Mouse (Mus musculus): ENCODE measurements around the gene Wdr11.

The Wdr11 gene

DNA sequence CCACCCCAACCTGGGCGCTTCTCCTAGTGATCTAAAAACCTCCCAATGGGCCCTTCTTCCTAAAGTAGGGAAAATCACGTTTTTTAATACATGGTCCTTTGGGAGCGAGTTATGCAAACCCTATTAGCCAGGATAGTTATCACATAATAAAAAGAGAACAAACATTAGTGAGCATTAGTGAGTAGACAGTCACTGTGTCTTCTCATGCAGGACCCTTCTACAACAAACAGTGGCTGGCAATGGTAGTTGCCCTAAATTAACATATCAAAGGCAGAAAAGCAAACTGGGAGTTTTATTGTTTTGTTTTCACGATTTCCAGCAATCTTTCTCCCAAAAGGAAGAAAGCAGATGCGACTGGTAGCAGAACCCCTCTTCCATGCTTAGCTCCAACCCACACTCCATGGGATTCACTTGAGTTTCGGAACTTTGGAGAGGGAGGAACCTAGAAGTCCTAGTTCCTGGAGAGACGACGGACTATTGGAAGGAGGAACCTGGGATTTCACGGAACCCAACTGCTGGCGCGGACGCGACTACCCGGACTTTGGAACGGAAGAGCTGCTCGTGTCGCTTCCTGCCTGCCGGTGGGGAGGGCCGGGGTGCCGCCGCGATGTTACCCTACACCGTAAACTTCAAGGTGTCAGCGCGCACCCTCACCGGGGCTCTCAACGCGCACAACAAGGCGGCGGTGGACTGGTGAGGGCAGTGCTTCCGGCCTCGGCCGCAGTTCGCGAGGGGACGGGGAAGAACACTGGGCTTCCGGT, at the start of gene Wdr11:
TSS of gene Wdr11 (plus strand) at position 493 of the 761 bp plus-strand sequence.
- DNase-seq (ENCODE audit: low read depth in 1 of 2, low spot score in 2 of 2): peak; percentile 16 to 43

DNA sequence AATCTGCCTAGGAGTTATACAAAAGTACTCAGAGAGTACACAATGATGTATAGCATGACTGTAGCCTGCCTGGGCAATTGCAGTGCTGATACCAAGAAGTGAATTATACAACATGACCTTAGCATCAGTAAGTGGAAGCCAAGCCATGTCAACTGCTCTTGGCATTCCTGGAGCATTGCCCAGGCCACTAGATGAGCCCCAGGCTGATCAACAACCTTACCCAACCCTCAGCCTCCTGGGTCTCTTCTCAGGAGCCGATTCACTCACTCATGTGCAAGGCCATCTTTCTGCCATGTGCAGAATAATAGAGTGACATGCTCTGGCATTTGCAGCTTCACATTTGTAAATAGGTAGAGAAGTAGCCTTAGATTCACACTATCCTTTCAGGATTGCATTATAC, 24.1 kb upstream of the Wdr11 start:
- DNase-seq (ENCODE audit: low read depth in 1 of 2, low spot score in 2 of 2): no peak

DNA sequence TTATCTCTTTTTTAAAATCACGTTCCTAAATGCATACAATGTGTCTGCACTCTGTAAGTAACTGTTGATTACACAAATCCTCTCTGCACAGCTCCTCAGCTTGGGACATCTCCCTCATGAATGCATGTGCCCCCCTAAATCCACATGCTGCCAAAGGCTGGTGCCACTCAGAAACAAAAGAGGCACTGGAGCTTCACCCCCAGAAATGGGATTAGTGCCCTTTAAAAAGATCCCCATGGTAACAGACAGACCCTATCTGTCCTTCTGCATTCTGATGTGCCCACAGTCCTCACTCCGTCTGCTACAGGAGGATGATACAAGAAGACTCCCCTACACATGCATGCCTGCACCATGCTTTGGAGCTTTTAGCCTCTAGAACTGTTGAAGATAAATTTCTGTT, 23.3 kb upstream of the Wdr11 start:
- DNase-seq (ENCODE audit: low read depth in 1 of 2, low spot score in 2 of 2): no peak

DNA sequence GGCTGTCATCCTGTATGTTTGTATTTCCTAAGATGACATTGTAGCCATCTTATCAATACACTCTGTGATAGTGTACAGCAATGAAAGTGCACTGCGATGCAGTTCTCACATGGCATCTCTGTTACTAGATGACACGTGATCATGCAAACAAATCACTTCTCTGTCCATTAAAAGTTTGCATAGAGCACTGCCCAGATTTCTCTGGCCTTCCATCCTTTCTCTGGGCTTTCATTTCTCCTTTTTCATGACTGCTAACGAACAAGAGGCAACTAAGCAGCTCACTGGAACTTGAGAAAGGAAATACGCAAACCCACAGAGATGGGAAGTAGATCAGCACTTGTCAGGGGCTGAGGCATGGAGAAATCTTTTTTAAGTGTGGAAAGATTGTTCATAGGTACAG, 17.2 kb upstream of the Wdr11 start:
- DNase-seq (ENCODE audit: low read depth in 1 of 2, low spot score in 2 of 2): peak; percentile 2 to 9

DNA sequence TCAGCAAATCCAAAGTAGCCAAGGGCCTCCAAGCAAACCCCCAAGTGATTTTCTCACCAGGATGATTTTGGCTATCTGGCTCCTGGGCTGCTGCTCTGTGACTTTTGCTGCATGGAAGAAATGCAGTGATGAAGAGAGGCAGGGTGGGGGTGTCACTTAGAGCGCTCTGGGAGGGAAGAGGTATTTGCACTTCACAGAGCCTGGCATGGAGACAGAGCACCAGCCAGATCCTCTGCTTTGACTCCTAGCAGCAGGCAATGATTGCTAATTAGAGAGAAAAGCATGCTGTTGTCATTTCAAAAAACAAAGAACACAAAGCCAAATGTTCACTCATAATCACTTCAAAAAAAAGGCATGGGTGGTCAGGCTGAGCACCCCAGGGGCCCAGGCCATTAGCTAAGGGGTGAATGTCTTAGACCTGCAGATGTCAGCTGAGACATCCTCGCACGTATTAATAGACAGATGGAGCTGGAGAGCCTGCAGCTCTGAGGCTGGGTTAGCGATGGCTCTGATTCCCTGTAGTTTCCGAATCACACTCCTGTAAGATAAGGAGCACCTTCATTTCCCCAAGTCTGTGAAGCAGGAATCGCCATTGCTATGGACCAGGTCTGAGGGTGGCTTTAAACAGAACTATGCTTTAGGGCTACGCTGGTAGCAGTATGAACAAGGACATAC, 16.4 kb upstream of the Wdr11 start:
- no peak for DNase-seq (ENCODE audit: low read depth in 1 of 2, low spot score in 2 of 2)

DNA sequence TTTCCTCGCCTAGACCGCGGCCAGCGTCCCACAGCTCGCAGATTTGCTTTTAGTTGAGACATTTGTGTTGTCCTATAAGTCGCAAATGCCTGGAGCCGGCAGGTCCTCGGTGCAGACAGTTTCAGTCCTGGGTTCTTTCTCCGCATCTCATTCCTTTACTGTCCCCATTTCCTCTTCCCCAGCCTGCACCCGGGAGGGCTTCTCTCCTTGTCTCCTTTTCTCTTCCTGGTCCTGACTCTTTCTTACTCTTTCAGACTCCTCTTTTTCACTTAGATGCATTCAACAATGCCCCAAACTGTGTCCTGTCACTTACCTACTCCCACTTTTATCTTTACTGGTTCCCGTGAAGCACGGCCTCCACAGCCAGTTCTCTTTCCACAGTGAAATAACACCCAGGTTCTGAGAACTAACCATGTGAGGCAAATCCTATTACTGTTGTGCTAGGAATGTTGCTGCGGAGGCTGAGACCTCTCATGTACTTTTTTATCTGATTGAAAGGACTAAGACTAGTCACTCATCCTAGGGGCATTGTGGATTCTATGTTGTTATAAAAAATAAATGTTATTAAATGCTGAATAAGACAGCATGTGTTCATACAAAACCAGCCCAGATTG, 576 bp downstream of the Wdr11 start:
- DNase-seq (ENCODE audit: low read depth in 1 of 2, low spot score in 2 of 2): no peak

DNA sequence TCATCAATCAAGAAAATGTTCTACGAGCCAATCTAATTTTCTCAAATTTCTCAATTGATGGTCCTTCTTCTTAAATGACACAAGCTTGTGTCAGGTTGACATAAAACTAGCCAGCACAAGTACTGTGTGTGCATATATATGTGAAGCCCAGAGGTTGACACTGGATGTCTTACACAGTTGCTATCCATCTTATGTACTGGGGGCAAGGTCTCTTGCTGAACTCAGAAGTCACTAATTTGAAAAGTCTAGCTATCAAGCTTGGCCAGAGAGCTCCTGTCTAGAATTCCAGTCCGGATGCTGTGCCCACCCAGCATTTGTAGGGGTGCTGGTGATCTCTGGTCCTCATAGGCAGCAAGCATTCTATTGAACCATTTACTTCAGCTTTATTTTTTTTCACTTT, 5.5 kb downstream of the Wdr11 start:
- DNase-seq (ENCODE audit: low read depth in 1 of 2, low spot score in 2 of 2): no peak

DNA sequence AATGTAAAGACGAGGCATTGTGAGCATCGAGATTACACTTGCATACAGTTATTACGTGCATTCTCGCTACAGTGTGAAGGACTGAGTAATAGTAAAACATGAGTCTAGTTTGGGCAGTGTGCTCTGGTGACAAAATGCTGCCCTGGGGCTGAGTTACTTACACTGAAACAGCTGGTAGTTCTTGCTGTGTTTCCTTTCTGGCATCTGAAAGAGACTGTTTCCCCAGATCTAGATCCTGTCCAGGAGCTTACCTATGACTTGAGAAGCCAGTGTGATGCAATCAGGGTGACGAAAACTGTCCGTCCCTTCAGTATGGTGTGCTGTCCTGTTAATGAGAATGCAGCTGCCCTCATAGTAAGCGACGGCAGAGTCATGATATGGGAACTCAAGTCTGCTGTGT, 14.6 kb downstream of the Wdr11 start:
- no peak for DNase-seq (ENCODE audit: low read depth in 1 of 2, low spot score in 2 of 2)

DNA sequence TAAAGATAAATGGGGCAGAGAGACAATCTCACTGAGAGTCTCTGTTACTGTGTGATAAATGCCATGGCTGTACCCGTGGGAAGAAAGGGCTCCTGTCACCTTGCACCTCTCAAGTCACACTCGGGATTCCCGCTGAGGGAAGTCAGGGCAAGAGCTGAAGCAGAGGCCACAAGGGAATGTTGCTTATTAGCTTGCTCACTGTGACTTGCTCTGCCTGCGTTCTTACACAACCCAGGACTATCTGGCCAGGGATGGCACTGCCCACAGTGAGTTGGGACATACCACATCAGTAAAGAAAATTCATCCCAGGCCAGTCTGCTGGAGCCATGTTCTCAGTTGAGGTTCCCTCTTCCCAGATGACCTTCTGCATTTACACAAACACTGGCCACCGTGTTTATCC, 29.5 kb downstream of the Wdr11 start:
- DNase-seq (ENCODE audit: low read depth in 1 of 2, low spot score in 2 of 2): no peak

DNA sequence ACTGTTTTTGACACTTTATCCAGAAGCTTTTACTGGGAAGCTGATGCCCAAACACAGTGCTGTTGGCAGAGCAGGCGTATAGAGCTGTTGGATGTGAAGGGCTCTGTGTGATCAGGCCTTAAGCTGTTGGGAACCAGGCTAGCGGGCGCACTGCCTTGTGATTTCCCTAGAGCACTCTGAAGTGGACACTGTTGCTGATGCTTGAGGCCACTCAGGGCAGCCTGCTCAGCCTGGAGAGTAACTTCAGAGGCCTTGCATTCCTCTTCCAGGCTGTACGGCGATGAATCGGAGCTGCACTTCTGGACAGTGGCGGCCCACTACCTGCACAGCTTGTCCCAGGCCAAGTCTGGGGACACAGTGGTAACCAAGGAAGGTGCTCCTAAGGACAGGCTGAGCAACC, 38.7 kb downstream of the Wdr11 start:
- no peak for DNase-seq (ENCODE audit: low read depth in 1 of 2, low spot score in 2 of 2)

DNA sequence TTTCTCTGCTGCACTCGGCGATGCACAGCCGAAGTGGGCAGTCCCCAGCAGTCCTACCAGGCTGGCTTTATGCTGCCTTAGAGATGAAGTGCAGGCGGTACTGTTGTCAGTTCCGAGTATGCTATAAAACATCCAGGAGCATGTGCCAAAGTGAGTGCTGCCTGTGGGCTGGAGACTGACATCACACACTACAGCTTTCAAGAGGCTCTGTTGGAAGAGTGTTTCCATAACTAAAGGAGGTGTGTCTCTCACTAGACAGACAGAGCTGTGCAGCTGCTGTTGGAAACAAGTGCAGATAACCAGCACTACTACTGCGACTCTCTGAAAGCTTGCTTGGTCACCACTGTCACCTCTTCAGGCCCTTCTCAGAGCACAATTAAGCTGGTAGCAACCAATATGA, 39.8 kb downstream of the Wdr11 start:
- no peak for DNase-seq (ENCODE audit: low read depth in 1 of 2, low spot score in 2 of 2)

DNA sequence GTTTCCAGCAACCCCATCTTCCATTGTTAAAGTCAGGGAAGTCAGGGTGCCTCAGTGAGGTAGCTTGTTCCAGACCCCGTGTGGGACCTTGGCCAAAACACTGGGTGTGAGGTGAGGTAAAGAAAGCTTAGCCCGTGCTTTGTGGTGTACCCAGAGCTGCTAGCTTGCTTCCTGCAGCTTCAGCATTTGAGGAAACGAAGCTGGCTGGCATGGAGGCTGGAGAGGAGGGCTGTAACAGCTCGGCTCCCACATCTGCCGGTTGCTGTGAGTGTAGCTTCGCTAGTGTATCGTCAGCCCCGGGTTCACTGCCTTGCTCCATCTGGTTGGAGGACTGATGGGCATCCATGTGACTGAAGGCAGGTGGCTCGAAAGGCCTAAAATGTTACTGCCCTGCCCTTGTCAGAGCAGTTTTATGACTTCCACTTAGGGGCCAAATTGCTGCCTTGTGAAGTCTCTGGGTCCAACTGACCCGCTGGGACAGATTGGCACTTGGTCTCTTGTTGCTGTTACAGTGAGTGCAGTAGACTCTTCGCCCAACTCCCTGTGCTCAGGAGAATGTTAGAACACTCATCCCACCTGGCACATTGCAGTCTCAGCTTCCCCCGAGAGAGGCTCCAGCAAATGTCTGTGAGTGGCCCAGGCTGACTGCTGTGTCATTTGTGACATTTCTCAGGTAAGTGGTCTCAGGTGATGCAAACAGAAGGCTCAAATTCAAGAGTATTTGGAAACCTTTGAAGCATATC, 44.4 kb downstream of the Wdr11 start:
- no peak for DNase-seq (ENCODE audit: low read depth in 1 of 2, low spot score in 2 of 2)

DNA sequence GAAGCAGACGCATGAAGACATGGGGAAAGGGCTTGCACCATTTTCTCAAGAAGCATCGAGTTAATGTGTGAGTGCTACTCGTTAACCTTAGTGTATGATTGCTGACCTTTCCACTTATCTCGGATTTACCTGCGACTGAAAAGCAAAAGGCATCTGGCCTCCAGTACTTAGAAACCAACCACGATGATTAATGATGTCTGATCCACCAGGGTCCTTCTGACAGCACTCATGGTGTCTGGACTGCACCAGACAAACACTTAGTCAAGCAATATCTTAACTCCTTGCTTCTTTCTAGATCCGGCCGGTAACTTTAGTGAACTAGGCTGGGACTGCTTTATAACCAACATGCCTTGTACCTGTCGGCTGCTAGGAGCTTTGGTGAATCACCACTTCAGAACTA, 45.3 kb downstream of the Wdr11 start:
- no peak for DNase-seq (ENCODE audit: low read depth in 1 of 2, low spot score in 2 of 2)

DNA sequence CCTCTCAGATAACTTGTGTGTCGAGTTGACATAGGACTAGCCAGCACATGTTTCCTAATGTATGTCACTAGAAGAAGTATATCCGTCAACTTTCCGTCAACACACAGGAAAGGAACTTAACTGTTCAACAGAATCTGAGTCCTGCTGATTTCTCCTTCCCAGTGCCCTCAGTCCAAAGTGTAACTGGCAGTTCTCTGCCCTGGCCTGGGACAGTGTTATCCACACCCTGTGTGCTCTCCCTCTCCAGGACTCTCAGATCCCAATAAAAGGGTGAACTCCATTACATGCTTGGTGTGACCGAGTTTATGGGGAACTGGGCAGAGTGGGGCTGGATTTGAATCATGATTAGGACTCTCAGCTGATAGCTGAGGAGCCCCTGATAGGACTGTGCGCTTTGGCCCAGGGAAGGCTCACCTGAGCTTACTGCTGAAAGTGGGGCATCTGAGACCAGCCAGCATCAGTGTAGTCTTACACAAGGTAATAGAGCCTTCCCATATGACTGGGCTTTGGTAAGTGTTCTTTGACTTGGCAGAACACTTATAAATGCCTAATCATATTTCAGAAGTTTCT, 46.3 kb downstream of the Wdr11 start:
- no peak for DNase-seq (ENCODE audit: low read depth in 1 of 2, low spot score in 2 of 2)

DNA sequence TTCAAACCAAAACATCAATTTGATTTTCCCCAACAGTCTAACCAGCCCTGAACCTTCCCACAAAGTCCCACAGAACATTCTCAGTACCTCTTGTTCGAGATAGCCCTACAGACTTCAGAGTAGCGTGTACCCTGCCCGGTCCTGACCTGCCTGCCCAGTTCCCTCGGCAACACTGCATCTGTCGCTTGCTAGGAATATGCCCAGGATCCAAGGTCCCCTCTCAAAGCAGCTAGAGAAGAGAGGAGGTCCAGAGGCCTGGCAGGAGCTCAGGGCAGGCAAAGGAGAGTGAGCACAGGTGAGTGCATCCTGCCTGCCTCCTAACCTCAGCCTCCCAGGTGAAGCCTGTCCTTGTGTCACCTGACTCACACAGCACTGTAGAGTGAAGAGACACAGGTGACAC, 47.3 kb downstream of the Wdr11 start:
- DNase-seq (ENCODE audit: low read depth in 1 of 2, low spot score in 2 of 2): no peak

DNA sequence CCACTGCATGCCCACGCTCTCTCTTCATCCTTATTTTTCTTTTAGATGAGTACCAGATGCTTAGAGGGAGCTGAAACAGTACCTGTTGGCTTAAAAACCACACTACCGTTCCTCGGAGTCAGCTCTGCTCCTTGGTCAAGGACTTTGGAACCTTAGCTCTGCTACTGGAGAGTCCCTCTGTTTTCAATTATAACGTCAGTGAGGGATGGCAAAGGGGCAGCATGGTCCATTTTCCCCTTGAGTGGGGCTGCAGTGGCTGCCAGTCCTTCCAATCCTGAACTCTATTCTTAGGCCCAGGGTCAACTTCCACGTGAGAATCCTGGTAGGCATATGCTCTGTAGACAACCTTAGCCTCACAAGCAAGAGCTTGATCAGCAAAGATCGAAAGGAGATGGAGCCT, 48.2 kb downstream of the Wdr11 start:
- no peak for DNase-seq (ENCODE audit: low read depth in 1 of 2, low spot score in 2 of 2)

DNA sequence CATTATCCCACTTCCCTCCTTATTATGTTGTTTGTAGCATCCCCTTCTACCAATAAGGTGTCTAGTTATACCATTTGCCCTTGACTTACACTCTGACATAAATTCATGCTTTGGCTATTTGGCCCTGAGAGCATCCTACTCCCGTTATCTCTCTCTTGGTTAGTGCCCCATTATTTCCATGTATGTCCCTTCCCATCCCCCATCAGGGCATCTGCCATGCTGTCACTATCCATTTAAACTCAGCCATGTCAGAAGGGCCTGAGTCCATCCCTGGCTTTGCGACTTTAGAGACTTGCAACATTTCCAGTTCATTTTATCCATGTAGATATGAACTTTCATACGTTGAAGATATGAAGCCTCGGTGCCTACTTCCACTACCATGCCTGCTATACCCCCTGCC, 51.6 kb downstream of the Wdr11 start:
- no peak for DNase-seq (ENCODE audit: low read depth in 1 of 2, low spot score in 2 of 2)

DNA sequence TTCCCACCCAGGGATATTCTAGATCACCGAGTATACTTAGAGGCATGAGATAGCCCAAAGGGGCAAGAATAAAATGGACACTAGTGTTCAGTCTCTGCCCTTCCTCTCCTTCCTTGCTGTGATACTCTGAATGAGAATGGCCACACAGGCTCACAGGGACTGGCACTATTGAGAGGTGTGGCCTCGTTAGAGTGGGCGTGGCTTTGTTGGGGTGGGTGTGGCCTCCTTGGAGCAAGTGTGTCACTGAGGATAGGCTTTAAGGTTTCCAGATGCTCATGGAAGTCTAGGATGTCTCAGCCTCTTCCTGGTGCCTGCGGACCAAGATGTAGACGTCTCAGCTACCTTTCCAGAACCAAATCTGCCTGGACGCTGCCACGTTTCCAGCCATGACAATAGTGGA, 56.1 kb downstream of the Wdr11 start:
- DNase-seq (ENCODE audit: low read depth in 1 of 2, low spot score in 2 of 2): no peak

DNA sequence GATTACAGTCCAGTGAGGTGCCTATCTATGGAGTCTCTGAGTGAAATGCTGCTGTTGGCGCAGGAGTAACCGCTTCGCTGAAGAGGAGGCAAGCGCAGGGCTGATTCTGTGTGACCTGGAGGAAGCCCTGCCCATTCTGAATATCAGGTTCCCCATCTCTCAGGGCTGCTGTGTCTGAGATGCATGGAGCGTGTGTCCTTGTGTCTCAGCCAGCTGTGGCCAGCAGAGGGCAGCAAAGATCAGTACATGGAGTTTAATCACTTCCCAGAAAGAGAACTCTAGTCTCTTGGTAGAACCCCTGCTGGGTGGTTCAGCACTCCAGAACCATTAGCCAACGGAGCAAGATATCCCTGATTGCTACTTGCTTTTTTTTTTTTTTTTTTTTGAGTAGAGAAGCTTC, 57.3 kb downstream of the Wdr11 start:
- DNase-seq (ENCODE audit: low read depth in 1 of 2, low spot score in 2 of 2): peak; percentile 46 to 56

DNA sequence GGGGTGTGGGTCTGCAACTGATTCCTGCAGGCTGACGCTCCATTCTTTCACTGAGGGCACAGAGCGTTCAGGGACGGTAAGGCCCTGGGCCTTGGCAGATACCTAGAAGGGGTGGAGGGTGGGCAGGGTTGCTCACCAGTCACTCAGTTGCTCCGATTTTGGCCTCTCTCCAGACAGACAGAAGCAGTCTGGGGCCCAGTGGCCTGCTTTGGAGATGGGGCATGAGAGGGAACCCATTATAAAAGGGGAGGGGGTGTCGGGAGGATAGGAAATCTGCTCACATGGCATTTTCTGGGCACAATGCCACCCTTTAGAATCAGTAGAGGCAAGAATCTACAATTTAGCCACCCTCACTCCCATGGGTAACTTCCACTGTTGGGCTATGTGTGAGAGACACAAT, 59.1 kb downstream of the Wdr11 start:
- no peak for DNase-seq (ENCODE audit: low read depth in 1 of 2, low spot score in 2 of 2)

DNA sequence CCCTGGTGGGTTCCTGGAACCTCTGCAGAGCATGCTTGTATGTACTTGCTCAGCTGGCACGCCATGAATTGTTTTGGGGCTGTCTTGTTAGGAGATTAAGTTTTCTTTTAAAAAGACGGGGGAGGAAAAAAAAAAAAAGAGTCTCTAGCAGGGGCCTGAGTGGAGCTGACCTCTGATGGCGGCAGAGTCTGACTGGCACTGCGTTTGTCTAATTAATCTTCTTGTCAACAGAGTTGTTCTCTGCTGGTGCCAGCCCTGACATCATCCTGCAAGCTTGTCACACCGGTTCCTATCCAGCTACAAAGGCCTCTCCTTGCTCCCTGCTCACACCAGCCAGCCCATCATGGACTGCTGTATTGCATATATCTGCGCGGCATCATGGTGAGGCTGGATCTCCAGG, 60.1 kb downstream of the Wdr11 start:
- DNase-seq (ENCODE audit: low read depth in 1 of 2, low spot score in 2 of 2): no peak
